Mouse (Mus musculus) thymus, adult 2 months (tissue): ENCODE results near the gene Wdr41.

ENCODE experiments used
- CTCF ChIP-seq: fragments of 200-500 bp; IDR thresholded peaks from 2 replicates; pipeline ENCODE4 v1.5.1; 2012; ENCODE audit warnings: mild to moderate bottlenecking, control low read depth, low read length, moderate library complexity, borderline replicate concordance; ENCODE audit not compliant: control insufficient read depth, poor library complexity, insufficient read depth; ENCODE audit errors: extremely low read depth
- POLR2A ChIP-seq: fragments of 200-500 bp; IDR thresholded peaks from 2 replicates; pipeline ENCODE4 v1.6.1; 2012; ENCODE audit warnings: mild to moderate bottlenecking, low read length, control low read depth, moderate library complexity; ENCODE audit not compliant: control insufficient read depth, poor library complexity, insufficient read depth; ENCODE audit errors: extremely low read depth

GRCm38 (mm10) chr13:95052421-95052820 is 76.3 kb downstream of the Wdr41 start:
- TF ChIP-seq CTCF (no peak), POLR2A (no peak)
